Mouse (Mus musculus) E14TG2a.4 (cell line): Measurements from ENCODE around the gene Emp1.

Source experiments
- CTCF ChIP-seq: conservative IDR thresholded peaks from 2 replicates; pipeline ENCODE4 v1.5.1; 2014; ENCODE audit warnings: low read length
- POU5F1 ChIP-seq: IDR thresholded peaks from 2 replicates; pipeline ENCODE4 v1.6.1; 2014; ENCODE audit warnings: low read length, borderline replicate concordance

DNA sequence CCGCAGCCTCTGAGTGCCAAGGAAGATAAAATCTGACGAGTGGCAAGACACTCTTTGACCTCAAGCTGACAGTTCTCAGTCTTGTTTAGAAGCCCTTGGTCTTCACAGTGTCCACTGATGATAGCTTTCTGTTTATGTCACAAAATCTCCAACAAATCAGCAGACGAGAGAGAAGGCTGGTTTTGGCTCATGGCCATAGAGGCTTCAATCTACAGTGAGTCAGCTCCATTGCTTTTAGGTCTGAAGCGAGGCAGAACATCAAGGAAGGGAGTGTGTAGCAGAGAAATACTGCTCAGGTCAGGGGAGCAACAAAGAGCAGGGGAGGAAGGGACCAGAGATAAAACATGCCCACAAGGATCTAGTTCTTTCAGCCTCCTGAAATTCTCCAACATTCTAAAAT, 45.0 kb downstream of the Emp1 start:
- no peak for TF ChIP-seq CTCF
- TF ChIP-seq POU5F1 = no peak
